Mouse (Mus musculus): ENCODE measurements around the gene Mboat2.

- TF ChIP-seq POLR2A (IDR thresholded peaks at IDR 0.05; ENCODE audit: borderline replicate concordance, insufficient read depth, low read length) (no peak), CTCF (IDR thresholded peaks at IDR 0.05; ENCODE audit: borderline replicate concordance, insufficient read depth, low read depth, low read length) (no peak)
Measured at GRCm38 (mm10) chr12:24925276-24925675, 94.6 kb downstream of the Mboat2 start.

All from cerebellum, adult 2 months (tissue).